Mouse (Mus musculus) fibroblast of lung, adult 2 months (primary cell): Measurements from ENCODE around the gene Cdk14.
"Not testable (repeated sequence)": the region's sequence is repeated elsewhere in the genome, so short reads cannot be mapped to it uniquely, and the experiment has no call there.

Experiments used
- DNase-seq: peaks from one replicate; pipeline ENCODE4 v3.0.0-alpha.2; 2011; ENCODE audit warnings: low read depth

Cdk14 gene

GRCm38 (mm10) chr5:5261725-5262296, 158.3 kb downstream of the Cdk14 start:
- DNase-seq: no peak

- DNase-seq: no peak
These were observed 159.0 kb downstream of the Cdk14 start for GRCm38 (mm10) chr5:5260966-5261724.

GRCm38 (mm10) chr5:5260309-5260708, 159.8 kb downstream of the Cdk14 start:
- DNase-seq: no peak

- no peak for DNase-seq
These were observed 165.7 kb downstream of the Cdk14 start for GRCm38 (mm10) chr5:5254391-5254790.

GRCm38 (mm10) chr5:5253177-5253576, 166.9 kb downstream of the Cdk14 start:
- no peak for DNase-seq

- DNase-seq: no peak
These were observed 172.4 kb downstream of the Cdk14 start for GRCm38 (mm10) chr5:5247671-5248070.

- no peak for DNase-seq
These were observed 173.5 kb downstream of the Cdk14 start for GRCm38 (mm10) chr5:5246534-5247175.

GRCm38 (mm10) chr5:5245182-5245581, 174.9 kb downstream of the Cdk14 start:
- no peak for DNase-seq

- no peak for DNase-seq
These were observed 176.5 kb downstream of the Cdk14 start for GRCm38 (mm10) chr5:5243648-5244047.

- DNase-seq: no peak
These were observed 177.4 kb downstream of the Cdk14 start for GRCm38 (mm10) chr5:5242704-5243103.

- no peak for DNase-seq
These were observed 179.0 kb downstream of the Cdk14 start for GRCm38 (mm10) chr5:5241088-5241487.

GRCm38 (mm10) chr5:5240121-5240520, 180.0 kb downstream of the Cdk14 start:
- no peak for DNase-seq

GRCm38 (mm10) chr5:5234935-5235334, 185.2 kb downstream of the Cdk14 start:
- not testable (repeated sequence) for DNase-seq

GRCm38 (mm10) chr5:5226966-5227365, 193.1 kb downstream of the Cdk14 start:
- DNase-seq: peak; percentile 8

- no peak for DNase-seq
These were observed 208.4 kb downstream of the Cdk14 start for GRCm38 (mm10) chr5:5211780-5212135.

- no peak for DNase-seq
These were observed 208.9 kb downstream of the Cdk14 start for GRCm38 (mm10) chr5:5211034-5211779.

GRCm38 (mm10) chr5:5208016-5208415, 212.1 kb downstream of the Cdk14 start:
- peak; percentile 7 for DNase-seq

- DNase-seq: no peak
These were observed 214.1 kb downstream of the Cdk14 start for GRCm38 (mm10) chr5:5206012-5206411.

GRCm38 (mm10) chr5:5194562-5195221, 225.4 kb downstream of the Cdk14 start:
- DNase-seq: no peak

GRCm38 (mm10) chr5:5189590-5189989, 230.5 kb downstream of the Cdk14 start:
- DNase-seq: no peak

- no peak for DNase-seq
These were observed 233.9 kb downstream of the Cdk14 start for GRCm38 (mm10) chr5:5185987-5186742.
